Mouse (Mus musculus): ENCODE data around the gene Whamm.

Gene Whamm

DNA sequence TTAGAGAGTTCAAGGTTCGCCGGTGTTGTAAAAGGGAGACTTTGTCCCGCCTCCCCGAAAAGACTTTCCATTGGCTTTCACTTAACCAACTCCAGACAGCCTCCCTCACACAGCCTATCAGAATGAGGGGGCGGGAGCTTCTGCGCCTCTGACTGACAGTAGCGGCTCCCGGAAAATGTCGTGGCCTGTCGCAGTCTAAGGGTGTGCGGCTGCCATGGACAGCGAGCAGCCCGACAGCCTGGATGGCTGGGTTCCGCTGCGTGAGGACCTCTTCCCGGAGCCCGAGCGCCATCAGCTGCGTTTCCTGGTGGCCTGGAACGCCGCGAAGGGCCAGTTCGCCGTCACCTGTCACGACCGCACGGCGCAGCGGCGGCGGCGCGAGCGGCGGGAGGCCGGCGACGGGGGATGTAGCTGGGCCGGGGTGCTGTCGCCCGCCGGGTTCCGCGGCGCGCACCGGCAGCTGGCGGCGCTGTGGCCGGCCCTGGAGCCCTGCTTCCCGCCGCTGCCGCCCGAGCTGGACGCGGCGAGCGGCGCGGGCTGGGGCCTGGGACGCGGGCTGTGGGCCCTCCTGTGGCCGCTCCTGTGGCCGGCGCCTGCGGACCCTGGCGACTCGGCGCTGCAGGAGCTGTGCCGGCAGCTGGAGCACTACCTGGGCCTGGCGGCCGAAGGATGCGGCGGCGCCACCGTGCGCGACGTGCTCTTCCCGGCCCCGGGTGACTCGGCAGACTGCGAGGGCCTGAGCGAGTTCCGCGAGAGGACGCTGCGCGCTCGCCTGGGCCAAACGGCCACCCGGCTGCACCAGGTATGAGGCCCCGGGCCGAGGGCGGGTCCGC is at the start of gene Whamm:
Gene Whamm (plus strand): TSS at position 159 of the 833 bp plus-strand sequence.
- DNase-seq (ENCODE audit: low spot score): peak; percentile 97

DNA sequence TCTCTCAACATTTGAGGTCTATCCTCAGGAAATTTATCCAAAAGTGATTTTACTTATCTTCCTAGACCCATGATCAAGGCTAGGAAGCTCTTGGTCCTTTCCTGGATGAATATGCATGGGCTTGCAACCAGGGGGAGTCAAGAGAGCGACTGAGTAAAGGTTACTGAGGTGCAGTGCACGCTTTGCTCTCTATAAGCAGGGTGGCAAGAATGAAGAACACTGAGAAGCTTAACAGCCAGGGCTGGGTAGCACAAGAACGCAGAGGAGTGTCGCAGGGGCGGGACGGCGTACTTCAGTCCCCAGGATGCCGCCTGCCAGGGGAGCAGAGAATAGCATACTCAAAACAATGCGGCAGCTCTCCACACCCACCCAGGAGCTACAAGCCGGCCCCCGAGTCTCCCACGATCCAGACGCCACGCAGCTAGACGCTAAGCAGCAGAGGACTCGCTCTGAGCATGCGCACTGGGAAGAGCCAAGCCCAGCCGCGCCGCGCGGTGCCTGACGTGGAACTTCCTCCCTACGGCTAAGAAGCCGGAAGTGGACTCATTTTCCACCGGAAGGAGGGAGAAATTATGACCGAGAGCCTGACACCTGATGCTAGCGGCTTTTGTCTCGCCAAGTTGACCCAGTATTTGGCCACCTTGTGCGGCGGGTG is 47.9 kb upstream of the Whamm start:
- peak; percentile 92 for DNase-seq (ENCODE audit: low spot score)

DNA sequence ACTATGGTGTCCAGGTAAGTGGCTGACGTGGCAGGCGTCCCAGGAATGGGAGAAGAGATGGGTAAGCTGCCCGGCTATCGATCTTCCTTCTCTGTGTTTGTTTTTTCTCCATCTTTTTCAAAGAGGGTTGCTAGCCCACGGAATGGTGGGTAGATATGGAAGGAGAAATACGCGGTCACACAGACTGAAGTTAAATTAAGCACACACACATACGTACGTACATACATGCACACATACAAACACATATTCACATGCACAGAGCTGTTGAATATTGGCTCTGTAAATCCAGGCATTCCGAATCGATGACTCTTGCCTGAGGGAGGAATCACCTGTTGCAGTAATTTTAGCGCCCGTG is 47.4 kb upstream of the Whamm start:
- no peak for DNase-seq (ENCODE audit: low spot score)

DNA sequence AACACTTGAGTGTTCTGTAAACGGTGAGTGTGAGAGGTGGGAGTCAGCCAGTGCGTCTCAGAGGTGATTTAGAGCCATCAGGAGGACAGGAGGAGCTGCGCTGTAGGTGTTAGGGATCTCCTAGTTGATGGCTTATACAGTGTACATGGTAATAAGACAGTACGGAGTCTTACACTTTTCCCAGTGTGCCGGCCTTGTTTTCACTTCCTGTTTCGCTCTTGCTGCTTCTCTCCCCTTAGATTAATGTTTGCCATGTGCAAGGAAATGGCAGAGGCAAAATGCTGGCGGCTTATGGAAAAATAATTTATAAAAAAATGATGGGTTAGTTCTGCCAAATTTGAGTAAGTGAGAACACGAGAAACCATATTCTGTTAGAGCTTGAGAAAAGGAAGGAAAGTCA is 42.1 kb upstream of the Whamm start:
- no peak for DNase-seq (ENCODE audit: low spot score)

DNA sequence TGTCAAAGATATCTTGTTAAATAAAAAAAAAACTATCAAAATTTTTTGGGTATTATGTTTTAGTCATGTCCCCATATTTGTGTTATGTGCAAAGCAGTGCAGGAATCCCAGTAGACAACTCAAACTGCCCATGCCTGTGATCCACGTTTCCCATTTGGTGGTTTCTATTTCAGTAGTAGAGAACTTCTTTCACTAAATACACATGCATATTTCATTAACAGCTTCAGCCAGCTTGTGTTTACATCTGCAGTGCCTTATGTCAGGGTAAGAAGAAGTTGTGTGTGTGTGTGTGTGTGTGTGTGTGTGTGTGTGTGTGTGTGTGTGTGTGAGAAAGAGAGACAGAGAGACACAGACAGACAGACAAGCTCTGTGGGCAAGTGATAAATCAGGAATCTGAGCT is 39.6 kb upstream of the Whamm start:
- DNase-seq (ENCODE audit: low spot score): no peak

DNA sequence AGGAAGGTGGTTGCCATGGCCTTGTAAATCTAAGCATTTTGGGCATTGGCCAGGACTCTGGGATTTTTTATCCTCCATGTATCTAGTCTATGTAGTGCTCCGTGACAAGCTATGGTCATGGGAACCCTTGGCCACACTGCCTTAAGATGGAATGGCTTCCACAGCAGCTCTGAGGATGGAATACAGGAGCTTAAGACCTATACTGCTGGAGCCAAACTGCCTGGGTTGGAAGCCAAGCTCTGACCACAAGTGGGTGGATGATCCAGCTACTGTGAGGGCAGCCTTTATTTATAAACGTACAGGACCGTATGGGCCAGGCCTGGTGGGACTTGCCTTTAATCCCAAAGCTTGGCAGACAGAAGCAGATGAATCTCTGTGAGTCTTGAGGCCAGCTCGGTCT is 34.6 kb upstream of the Whamm start:
- no peak for DNase-seq (ENCODE audit: low spot score)

DNA sequence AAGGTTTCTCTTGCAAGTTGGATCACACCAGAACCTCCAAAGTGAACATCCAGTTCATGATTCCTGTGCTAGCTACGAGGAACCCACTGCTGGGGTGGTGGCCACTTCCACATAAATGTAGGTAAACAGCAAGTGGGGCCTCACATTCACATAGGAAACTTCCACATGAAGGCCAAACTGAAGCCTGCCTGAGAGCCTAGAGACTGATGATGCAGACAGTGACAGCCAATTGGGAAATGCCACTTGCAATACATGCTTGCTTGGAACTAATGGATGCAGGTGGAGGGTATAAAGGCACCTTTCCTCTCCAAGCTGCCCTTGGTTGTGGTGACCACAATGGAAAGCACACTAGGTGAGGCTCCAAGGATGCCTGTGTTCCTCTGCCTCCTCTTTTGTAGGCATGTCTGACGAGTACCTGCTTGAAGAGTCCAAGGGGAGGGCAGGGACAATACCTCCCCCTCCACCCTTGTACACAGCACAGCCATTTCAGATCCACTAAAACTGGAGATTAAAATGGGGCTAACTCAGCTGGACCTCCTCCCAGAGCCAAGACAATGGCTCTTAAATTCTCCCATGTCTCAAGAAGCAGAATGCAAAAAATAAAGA is 32.9 kb upstream of the Whamm start:
- DNase-seq (ENCODE audit: low spot score): no peak

DNA sequence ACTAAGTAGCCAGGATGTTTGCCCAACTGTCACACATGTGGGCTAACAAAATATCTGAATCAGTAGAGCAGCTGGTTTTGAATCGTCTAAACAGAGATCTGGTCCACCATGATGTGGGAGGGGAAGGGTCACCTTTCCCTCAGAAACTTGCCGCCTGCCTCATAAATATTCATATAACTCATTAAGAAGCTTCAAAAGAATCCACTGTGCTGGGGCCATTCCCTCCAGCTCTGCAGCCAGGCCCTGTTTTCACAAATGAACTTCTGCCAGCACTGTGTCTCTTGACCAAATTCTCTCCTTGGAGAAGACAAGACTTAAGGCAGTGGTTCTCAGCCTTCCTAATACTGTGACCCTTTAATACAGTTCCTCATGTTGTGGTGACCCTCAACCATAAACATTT is 31.5 kb upstream of the Whamm start:
- no peak for DNase-seq (ENCODE audit: low spot score)

DNA sequence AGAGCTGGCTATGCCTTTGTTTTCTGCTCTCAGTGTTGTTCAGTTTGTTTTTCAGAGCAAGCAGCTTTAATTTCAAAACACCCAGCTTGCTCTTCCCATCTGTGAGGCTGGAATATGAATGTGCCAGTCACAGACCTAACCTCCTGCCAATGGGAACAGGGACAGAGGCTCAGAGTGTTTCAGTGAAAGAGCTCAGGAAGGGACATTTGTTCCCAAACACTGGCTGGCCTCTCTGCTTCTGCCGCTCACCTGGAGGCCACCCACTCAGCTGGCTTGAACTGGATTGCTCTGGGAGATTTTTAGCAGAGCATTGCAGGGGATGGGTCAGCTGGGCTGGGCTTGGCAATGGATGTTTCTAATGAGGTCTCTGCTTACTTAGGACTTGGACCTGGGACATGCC is 30.1 kb upstream of the Whamm start:
- no peak for DNase-seq (ENCODE audit: low spot score)

DNA sequence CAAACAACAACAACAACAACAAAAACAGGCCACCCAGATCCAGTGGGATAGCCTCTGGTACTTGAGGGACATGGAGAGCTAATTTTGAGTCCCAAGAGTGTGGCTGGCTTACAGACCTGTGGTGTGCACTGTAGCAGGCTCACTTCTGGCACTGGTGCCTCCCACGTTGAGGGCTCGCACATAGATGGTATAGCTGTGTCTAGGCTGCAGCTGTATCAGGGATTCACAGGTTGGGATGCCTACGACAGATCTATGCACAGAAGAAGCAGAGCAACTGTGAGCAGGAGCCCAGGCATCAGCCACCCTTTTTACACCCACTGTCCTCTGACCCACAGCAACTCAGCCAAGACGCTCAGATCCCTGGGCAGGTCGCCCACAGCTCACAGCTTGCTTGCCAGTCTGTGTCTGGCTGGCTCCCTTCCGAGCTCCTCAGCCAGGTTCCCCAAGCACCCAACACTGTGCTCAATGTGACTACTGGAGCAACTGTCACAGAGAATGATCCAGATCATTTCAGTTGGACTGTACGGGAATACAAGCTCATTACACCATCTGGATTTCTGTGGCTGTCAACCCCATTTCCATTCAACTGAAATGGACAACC is 29.0 kb upstream of the Whamm start:
- DNase-seq (ENCODE audit: low spot score): peak; percentile 8

DNA sequence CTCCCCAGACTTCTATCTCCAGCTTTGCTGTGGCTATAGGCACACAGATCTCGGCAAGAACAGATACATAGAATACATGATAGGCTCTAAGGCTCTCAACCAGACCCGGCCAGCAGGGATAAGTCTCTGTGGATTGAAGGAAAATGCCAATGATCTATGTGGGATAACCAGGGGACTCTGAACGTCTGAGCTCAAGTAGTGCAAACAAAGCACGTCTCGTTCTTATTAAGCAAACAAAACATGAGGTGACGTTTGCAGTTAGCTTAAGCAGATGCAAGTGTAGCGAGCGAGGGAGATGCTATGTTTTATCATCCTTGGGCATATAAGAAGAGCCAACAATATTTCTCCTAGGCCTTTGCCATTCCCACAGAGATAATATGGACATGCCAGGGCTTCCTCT is 28.1 kb upstream of the Whamm start:
- DNase-seq (ENCODE audit: low spot score): no peak

DNA sequence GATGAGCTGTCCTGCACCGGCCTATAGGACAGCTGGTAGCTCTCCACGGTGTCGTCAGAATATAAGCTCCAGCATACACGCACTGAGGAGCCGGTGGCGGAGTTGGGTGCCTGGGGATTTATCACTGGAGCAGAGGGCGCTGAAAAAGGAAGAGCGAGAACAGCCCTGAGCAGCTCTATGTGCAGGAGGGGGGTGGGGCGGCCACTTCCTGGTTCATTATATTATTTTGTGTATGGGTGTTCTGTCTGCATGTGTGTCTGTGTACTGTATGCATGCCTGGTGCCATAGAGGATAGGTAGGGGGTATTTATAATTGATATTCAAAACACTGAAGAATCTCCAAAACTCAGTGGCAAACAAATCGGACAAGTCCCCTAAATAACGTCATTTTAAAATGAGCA is 22.2 kb upstream of the Whamm start:
- no peak for DNase-seq (ENCODE audit: low spot score)

DNA sequence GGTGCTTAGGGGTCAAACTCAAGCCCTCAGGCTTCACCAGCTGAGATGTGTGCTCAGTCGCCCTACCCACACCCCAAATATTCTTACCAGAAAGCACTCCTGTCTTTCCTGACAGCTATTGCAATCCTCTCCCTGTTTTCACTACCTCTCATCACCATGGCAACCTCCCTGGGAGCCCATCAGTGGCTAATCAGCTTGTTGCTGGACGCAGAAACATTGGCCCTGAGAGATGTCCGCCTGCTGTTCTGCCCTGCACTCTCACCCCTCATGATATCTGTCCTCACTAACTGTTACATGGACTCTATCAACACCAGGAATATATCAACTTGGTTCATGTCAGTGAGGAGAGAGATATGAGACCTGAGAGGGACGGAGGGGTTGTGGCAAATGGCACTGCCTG is 17.5 kb upstream of the Whamm start:
- no peak for DNase-seq (ENCODE audit: low spot score)

DNA sequence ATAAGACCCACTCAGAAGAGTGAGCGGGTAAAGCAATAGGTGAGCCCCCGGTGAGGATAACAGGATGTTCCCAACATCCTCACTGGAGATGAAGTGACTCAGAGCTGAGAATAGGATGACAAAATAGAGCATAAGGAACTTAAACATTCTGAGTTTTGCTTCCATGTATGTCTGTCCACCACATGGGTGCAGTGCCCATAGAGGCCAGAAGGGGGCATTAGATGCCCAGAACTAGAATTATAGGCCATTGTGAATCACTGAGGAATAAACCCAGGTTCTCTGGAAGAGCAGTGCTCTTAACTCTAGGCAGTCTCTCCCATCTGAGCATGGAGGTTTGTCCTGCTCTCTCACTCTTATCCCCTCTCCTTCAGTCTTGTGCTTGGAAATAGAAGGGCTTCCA is 16.7 kb upstream of the Whamm start:
- no peak for DNase-seq (ENCODE audit: low spot score)

DNA sequence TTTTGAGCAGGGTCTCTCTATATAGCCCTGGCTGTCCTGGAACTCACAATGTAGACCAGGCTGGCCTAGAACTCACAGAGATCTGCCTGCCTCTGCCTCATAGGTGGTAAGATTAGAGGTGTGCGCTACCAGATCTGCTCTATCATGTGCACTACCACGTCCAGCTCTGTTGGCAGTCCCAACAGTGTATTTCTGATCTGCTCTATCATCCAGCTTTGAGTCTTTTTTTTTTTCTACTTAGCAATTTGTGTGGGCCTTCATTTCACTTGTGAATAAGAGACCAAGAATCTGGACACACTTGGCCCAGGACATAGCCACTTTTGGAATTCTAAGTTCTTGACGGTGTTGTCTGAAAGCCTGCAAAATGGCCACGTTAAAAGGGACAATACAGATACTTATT is 14.2 kb upstream of the Whamm start:
- no peak for DNase-seq (ENCODE audit: low spot score)

DNA sequence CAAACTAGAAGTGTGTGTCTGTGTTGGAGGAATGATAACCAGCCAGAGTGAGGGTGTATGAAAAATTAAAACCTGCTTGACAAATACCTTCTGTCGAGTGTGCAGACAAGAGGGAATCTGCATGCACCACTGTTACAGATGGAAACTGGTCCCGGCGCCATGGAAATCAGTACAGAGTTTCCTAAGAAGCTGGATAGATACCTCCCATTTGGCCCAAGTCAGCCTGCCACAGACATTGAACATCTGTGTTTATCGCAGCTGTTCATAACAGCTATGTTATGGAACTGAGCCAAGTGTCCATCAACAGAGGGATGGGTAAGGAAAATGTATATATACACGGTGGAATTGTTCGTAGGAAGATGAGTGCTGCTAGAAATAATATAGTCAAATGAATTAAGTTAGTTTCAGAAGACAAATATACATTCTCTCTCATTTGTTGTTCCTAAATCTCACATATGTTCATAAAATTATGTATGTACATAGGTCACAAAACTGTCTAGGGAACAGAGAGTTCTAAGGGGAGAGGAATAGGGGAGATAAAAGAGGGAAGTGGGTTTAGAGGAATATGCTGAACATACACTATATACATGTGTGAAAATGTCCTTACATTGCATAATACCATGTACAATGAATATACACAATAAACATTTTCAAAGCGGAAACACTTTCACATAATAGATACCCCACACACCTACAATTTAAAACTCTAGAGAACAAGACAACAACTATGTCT is 13.6 kb upstream of the Whamm start:
- DNase-seq (ENCODE audit: low spot score): peak; percentile 32

DNA sequence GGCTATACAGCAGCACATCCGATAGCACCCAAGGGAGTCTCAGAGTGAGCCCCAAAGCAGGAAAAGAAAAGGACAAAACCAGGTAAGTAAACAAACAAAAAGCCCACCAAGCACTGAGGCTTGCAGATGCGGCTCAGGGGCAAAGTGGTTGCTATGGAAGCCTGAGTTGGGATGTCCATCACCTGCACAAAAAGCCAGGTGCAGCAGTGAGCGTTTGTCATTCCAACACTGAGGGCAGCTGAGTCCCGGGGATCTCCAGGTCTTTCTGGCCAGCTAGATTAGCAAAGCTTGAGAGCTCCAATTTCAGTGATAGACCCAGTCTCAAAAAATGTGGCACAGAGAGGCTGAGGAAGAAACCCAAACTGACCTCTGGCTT is 13.1 kb upstream of the Whamm start:
- no peak for DNase-seq (ENCODE audit: low spot score)

DNA sequence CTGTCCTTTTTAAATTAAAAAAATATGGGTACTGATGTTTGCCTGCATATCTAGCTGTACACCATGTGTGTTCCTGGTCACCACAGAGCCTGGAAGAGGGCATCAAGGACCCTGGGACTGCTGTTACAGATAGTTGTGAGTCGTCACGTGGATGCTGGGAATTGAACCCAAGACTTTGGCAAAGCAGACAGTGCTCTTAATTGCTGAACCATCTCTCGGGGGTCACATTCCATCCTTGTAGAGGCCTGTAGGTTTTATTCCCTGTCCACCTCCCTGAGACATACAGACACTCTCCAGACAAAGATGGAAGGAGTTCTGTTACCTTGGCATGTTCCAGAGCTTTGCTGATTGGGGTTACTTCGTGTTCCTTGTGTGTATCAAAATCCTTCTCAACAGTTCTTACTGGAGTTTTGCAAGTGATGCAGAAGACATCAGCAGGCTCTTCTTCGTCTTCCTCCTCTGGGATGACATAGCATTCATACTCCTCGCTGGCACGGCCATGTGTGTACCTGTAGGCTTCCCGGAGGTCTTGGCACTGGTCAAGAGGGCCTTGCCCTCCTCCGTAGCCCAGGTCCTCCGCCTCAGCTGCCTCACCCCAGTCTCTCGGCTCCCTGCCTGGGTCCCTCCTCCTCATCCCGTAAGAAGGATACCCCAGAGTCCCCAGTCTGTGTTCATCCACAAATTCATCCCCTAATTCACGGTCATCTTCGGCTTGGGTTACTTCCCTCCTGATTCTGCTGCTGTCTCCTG is 11.7 kb upstream of the Whamm start:
- DNase-seq (ENCODE audit: low spot score): no peak

DNA sequence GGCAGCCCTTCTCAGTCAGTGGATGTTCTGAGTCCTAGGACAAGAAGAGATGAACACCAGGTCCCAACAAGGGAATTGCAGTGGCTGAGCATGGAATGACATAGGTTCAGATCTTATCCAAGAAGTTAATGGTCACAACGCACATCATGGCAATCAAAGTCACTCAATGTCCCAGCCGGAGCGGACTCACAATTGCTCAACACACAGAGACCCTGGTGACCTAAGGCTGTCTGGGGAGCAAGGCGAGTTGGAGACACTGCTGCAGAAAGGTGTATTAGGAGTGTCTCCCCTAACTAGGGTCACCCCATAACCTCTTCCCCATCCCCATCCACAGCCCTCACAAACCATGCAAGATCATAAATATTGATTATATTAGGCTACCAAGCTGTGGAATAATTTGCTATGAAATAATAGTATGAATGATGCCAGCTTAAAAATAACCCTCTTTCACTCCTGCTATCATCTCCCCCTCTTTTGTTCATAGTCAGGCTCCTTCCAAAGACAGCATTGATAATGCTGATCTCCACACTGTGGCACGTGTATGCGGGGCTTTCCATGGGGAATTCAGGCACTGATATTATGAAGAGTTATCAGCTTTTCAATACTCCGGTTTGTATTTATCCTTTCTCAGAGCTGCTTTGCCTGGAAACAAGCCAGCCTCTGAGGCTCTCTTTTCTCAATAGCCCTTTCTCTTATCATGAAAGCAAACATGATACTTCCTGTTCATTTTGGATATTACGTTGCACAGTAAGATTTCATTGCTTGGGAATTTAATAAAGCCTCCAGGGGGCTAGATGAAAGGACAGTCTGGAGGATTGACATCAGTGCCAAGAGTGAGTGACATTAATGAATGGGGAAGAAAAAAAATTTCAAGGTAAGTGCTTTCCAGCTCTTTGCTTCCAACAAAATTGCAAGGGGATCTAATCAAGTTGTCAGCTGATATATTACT is 10.7 kb upstream of the Whamm start:
- DNase-seq (ENCODE audit: low spot score): no peak

DNA sequence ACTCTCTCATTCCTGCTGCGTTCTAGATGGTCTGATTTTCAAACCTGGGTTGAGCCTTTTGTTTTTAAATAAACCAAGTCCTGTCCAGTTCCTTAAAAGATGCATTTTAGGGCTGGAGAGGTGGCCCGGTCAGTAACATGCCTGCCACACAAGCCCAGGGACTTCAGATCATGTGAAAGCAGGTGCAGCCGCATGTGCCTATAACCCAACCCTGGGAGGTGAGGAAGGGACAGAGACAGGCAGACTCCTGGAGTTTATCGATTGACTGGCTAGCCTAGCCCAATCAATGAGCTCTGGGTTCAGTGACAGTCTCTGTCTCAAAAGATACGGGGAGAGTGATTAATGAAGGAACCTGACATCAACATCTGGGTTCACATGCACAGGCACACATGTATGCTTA is 9.9 kb upstream of the Whamm start:
- DNase-seq (ENCODE audit: low spot score): no peak

Data from lung, postnatal 25 days (tissue).